Mouse (Mus musculus): ENCODE results near the gene Esp38.
"Not testable (repeated sequence)": the region's sequence is repeated elsewhere in the genome, so short reads cannot be mapped to it uniquely, and the experiment has no call there.

Esp38 gene

DNA sequence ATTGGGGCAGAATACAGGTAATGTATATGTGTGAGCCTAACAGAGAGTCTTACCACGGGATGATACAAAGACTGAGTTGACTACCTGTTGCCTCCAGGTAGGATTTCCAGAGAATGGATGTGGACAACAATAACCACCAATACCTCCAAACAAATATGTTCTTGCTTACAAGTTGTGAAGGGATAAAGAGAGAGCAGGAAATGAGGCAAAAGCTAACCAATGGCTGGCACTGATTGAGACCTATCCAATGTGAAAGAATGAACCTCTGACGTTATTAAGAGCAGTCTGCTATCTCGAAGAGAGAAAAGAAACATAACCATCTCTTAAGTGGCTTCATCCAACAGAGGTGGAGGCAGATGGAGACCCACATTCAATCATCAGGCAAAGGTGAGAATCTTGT lies at the start of gene Esp38:
Gene Esp38, plus strand, starts transcription at position 301 of the 400 bp plus-strand sequence.
- DNase-seq (ENCODE audit: low read depth): no peak

DNA sequence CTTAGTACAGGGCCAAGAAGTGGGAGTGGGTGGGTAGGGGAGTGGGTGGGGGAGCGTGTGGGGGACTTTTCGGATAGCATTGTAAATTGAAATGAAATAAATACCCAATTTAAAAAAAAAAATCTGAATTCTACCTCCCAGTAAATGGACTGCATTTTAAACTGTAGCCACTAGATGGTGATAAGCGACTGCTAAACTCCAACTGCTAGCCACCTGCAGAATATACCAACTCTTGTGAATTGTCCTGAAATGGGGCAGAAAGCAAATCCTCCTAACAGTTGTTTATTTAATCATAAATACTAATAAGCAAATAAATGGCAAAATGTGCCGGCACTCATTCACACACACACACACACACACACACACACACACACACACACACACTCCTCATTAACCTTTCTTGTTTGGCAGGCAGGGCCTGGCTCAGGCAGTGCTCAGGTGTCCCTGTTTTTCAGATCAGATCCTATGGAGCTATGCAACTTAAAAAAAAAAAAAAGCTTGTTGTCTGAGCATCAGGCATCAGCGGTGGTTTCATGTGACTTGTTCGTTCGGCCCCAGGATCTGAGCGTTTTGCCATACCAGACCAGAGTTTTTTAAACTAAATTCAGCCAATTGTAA lies 47.3 kb upstream of the Esp38 start:
- DNase-seq (ENCODE audit: low read depth): not testable (repeated sequence)

Data from induced T-regulatory cell, adult 2 months (primary cell).